Mouse (Mus musculus) midbrain, embryonic 10.5 days (tissue): ENCODE measurements around the gene Agbl4. TPM values are rescaled to one million over a fixed set of nuclear protein-coding genes. Genes with fewer than 3 reads are reported as not detected.

Experiments used
- DNase-seq: peaks from one replicate; pipeline ENCODE4 v3.0.0-alpha.2; 2017; ENCODE audit warnings: low spot score
- H3K27ac ChIP-seq: fragments of 300-500 bp; sonication (generic); replicated peaks from 2 replicates; pipeline ENCODE4 v1.5.1; 2016; ENCODE audit warnings: mild to moderate bottlenecking
- H3K27me3 ChIP-seq: fragments of 300-500 bp; sonication (generic); 2 replicates; pipeline ENCODE4 v1.6.1; 2016; ENCODE audit warnings: low read depth, mild to moderate bottlenecking; ENCODE audit not compliant: poor library complexity, severe bottlenecking
- H3K36me3 ChIP-seq: fragments of 300-500 bp; sonication (generic); 2 replicates; pipeline ENCODE4 v1.6.1; 2016; ENCODE audit warnings: mild to moderate bottlenecking, moderate library complexity
- H3K4me1 ChIP-seq: fragments of 300-500 bp; sonication (generic); 2 replicates; pipeline ENCODE4 v1.6.1; 2016
- H3K4me3 ChIP-seq: fragments of 300-500 bp; sonication (generic); 2 replicates; pipeline ENCODE4 v1.5.1; 2016; ENCODE audit warnings: mild to moderate bottlenecking, moderate library complexity
- H3K9me3 ChIP-seq: fragments of 300-500 bp; sonication (generic); replicated peaks from 2 replicates; pipeline ENCODE4 v1.6.1; 2016; ENCODE audit warnings: mild to moderate bottlenecking
- WGBS: fragments of 180-500 bp; shearing (Covaris S2); methylation state at CpG from one replicate; pipeline ENCODE4 v1.1.7; 2016; 5-methylcytosine and 5-hydroxymethylcytosine counted together
- polyA plus RNA-seq: library from polyadenylated mRNA; unstranded; fragments of >200 nt; fragmentation: Nextera tagmentation; extraction: Ambion mirVana; gene quantifications from 2 replicates; pipeline ENCODE4 v1.2.1, GENCODE M21; 2016

Agbl4 gene
- 0.62 and 0.64 TPM in 2 replicates for polyA plus RNA-seq

DNA sequence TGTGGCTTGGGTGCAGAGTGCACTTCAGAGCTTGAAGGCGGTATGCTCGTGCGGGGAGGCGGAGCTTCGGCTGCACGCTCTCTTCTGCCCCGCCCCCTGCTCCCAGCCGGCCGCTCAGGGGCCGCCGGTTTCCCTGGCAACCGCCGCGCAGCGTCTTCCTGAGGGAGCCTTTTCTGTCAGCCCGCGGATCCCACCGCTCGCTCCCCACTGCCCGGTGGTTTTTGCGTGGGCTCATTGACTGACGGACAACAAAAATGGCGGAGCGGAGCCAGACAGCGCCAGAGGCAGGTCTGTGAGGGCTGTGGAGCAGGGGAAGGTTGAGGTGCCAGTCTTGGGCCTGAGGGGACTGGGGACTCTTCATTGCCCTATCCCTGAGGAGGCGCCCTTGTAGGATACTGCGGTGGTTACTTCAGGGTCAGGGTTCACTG is at the start of gene Agbl4:
Gene Agbl4 (plus strand): TSS at position 44 of the 428 bp plus-strand sequence.
- H3K36me3 ChIP-seq = no peaks in the 10 kb centered on the region
- H3K9me3 ChIP-seq = no peaks in the 10 kb centered on the region
- H3K4me3 ChIP-seq = peak within 1 kb of the TSS; percentile 66
- H3K27ac ChIP-seq = peak within 1 kb of the TSS; percentile 78
- H3K27me3 ChIP-seq = no peaks in the 10 kb centered on the region
- H3K4me1 ChIP-seq = peaks cover 13% of the 10 kb centered on the region
- DNase-seq = peak; percentile 88
- WGBS = under 1% methylated on average over 27 of the region's 27 CpGs

- H3K36me3 ChIP-seq = no peaks in the 10 kb centered on the region
- H3K4me1 ChIP-seq = peaks cover 22% of the 10 kb centered on the region
- no peak for DNase-seq
- no peaks in the 10 kb centered on the region for H3K9me3 ChIP-seq
- peak overlapping the region; percentile 81 for H3K4me3 ChIP-seq
- no peaks in the 10 kb centered on the region for H3K27me3 ChIP-seq
- 8% methylated on average over 6 of the region's 6 CpGs for WGBS
- H3K27ac ChIP-seq = peak overlapping the region; percentile 98
Measured at GRCm38 (mm10) chr4:110350856-110351177, 46.6 kb upstream of the Agbl4 start.

- DNase-seq = peak; percentile 92
- Histone ChIP-seq H3K27me3 (no peaks in the 10 kb centered on the region), H3K9me3 (no peaks in the 10 kb centered on the region), H3K4me3 (peak within 1 kb of the TSS; percentile 81), H3K4me1 (peaks cover 22% of the 10 kb centered on the region), H3K27ac (peak within 1 kb of the TSS; percentile 98), H3K36me3 (no peaks in the 10 kb centered on the region)
- WGBS = under 1% methylated on average over 71 of the region's 75 CpGs
Measured at GRCm38 (mm10) chr4:110351178-110352000, 46.1 kb upstream of the Agbl4 start, which contains the start of gene Elavl4. Gene Elavl4 (minus strand): TSS chr4:110351909.

- peak overlapping the region; percentile 98 for H3K27ac ChIP-seq
- peak overlapping the region; percentile 81 for H3K4me3 ChIP-seq
- H3K9me3 ChIP-seq = no peaks in the 10 kb centered on the region
- no peaks in the 10 kb centered on the region for H3K27me3 ChIP-seq
- DNase-seq = no peak
- 8% methylated on average over 5 of the region's 5 CpGs for WGBS
- no peaks in the 10 kb centered on the region for H3K36me3 ChIP-seq
- peaks cover 22% of the 10 kb centered on the region for H3K4me1 ChIP-seq
Measured at GRCm38 (mm10) chr4:110352001-110352369, 45.5 kb upstream of the Agbl4 start.

DNA sequence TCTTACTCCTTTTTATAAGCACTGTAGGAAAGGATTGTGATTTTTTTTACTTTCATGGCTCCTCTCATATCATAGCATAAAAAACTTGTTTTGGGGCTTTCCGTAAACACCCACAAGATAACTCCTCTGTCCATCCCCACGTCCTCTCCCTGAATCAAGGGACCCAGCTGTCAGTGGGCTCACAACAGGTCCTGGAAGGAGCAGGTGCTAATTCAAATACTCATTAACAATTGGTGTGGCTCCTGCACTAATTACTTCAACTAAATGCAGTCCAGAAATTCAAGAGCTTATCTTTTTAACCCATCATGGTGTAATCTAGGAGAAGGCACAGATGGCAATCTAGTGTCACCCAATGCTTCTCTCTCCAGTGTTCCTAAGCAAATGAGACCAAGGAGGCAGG is 36.9 kb upstream of the Agbl4 start:
- no peak overlapping the region for H3K27ac ChIP-seq

GRCm38 (mm10) chr4:110396221-110396620 is 1.2 kb upstream of the Agbl4 start:
- Histone ChIP-seq H3K9me3 (no peaks in the 10 kb centered on the region), H3K4me1 (peaks cover 13% of the 10 kb centered on the region), H3K27me3 (no peaks in the 10 kb centered on the region), H3K36me3 (no peaks in the 10 kb centered on the region), H3K27ac (no peak overlapping the region), H3K4me3 (no peak overlapping the region)
- no peak for DNase-seq
- WGBS = 83% methylated on average over 5 of the region's 5 CpGs

More for the DNA sequence above, 36.9 kb upstream of the Agbl4 start:
- no peaks in the 10 kb centered on the region for H3K4me1 ChIP-seq
- no peak for DNase-seq
- WGBS = 81% methylated on average over 2 of the region's 2 CpGs
- H3K36me3 ChIP-seq = no peaks in the 10 kb centered on the region
- no peaks in the 10 kb centered on the region for H3K27me3 ChIP-seq
- no peaks in the 10 kb centered on the region for H3K9me3 ChIP-seq
- H3K4me3 ChIP-seq = no peak overlapping the region

DNA sequence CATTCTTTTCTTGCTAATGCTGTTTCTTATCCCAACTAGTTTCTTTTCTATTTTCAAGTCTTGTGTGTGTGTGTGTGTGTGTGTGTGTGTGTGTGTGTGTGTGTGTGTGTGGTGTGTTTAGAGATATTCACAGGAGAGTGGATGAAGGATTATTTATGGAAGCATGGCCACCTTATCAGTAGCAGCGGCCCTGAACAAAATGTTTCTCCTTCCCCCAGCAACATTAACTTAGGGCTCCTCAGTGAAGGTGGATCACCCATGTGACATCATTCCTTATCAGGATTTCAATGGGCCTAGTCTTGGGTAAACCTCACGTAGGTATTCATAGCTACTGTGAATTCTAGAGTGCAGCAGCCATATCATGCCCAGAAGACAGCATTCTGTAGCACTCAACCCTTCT is 22.8 kb downstream of the Agbl4 start:
- no peaks in the 10 kb centered on the region for H3K4me1 ChIP-seq
- H3K27ac ChIP-seq = no peak overlapping the region
- H3K9me3 ChIP-seq = no peaks in the 10 kb centered on the region
- H3K4me3 ChIP-seq = no peak overlapping the region
- no peaks in the 10 kb centered on the region for H3K27me3 ChIP-seq
- no peak for DNase-seq
- WGBS = 88% methylated on average over 2 of the region's 2 CpGs
- no peaks in the 10 kb centered on the region for H3K36me3 ChIP-seq

GRCm38 (mm10) chr4:110427653-110428052 is 30.2 kb downstream of the Agbl4 start:
- Histone ChIP-seq H3K9me3 (no peaks in the 10 kb centered on the region), H3K36me3 (no peaks in the 10 kb centered on the region)
- no peak for DNase-seq

DNA sequence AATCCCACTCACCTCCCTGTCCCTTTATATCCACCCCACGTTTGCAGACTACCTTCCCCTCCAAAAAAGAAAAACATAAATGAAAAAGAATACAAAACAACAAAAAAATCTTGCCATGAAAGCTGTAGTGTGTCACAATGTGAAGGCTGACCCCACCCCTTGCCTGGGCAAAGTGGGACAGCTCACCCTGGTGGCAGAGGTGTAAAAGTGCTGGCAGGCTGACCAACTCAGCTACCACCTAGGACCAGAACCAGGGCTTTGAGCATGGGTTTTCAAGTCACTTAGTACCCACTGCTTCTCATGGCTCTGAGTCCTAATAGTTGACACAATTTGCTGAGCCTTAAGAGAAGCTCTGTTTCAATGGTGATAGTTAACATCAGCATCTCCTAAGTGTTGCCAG is 96.9 kb downstream of the Agbl4 start:
- Histone ChIP-seq H3K27ac (no peak overlapping the region), H3K4me1 (no peaks in the 10 kb centered on the region), H3K36me3 (no peaks in the 10 kb centered on the region), H3K4me3 (no peak overlapping the region), H3K27me3 (no peaks in the 10 kb centered on the region), H3K9me3 (no peaks in the 10 kb centered on the region)
- WGBS = 59% methylated on average over 1 of the region's 1 CpGs
- DNase-seq = peak; percentile 12

More at GRCm38 (mm10) chr4:110427653-110428052, 30.2 kb downstream of the Agbl4 start:
- H3K27ac ChIP-seq = no peak overlapping the region
- no peaks in the 10 kb centered on the region for H3K27me3 ChIP-seq
- no peaks in the 10 kb centered on the region for H3K4me1 ChIP-seq
- no peak overlapping the region for H3K4me3 ChIP-seq

DNA sequence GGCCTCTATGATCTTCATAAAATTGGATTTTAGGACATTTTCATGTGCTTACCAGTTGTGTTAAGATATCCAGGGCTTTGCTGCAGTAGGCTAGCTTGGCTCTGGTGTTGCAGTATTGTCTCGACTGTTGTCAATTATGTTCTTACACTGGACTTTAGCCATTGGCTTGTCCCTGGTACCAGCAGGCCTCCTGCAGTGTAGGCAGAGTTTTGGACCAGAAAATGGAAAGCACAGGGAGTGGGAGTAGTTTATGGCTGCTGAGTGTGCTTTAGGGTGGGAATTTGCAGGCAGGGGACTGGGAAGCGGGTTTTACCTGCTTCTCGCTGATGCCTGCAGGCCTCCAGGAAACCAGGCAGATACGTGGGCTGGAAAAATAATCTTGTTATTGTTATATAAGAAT is 132.3 kb downstream of the Agbl4 start:
- no peaks in the 10 kb centered on the region for H3K4me1 ChIP-seq
- 85% methylated on average over 4 of the region's 4 CpGs for WGBS

DNA sequence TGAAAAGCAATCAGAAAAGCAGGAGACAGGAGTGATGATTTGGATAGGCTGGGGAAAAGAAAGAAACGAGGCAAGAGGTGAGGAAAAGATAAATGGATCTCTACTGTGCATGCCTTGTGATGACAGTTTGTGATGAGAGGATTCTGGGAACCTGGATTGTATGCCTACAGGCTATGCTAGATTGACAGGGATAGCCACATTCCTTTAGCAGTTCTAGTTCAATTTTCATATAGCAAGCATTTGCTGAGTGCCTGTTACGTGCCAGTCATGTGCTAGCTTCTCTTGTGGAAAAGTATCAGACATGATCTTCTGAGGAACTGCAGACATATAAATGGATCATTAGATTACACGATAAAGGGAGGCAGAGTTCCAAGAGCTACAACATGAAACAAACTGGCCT is 151.8 kb downstream of the Agbl4 start:
- no peak for DNase-seq
- no peaks in the 10 kb centered on the region for H3K27me3 ChIP-seq
- H3K9me3 ChIP-seq = no peaks in the 10 kb centered on the region

More for the DNA sequence above, 132.3 kb downstream of the Agbl4 start:
- Histone ChIP-seq H3K9me3 (no peaks in the 10 kb centered on the region), H3K27me3 (no peaks in the 10 kb centered on the region), H3K4me3 (no peak overlapping the region), H3K36me3 (no peaks in the 10 kb centered on the region), H3K27ac (no peak overlapping the region)
- DNase-seq = no peak

DNA sequence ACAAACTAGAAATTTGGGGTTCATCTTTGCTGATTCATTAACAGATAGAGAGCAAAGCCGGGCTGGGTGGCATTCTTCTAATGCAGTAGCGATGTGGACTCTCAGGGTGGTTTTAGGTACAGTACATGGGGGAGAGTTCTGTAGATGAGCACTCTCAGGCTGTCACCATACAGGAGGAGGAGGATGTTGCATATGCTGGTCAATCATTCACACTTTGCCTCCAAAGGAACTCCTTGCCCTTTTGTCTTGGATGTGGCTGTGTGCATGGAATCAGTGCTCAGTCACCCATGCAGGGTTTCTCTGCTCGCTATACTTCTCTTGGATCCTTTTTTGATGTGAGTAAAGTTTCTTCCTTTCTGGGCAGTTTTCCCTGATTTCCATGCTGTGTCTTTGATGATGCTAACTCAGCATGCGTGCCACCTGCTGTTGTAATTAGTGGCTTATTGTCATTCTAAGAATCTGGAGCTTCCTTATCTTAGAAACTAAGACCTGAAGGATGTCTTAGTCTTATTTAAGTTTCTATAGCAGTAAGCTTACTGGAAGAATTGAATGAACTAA is 200.3 kb downstream of the Agbl4 start:
- Histone ChIP-seq H3K27me3 (no peaks in the 10 kb centered on the region), H3K36me3 (no peaks in the 10 kb centered on the region), H3K4me1 (no peaks in the 10 kb centered on the region), H3K27ac (no peak overlapping the region), H3K9me3 (no peaks in the 10 kb centered on the region), H3K4me3 (no peak overlapping the region)
- 37% methylated on average over 4 of the region's 4 CpGs for WGBS
- no peak for DNase-seq

More for the DNA sequence above, 151.8 kb downstream of the Agbl4 start:
- H3K36me3 ChIP-seq = no peaks in the 10 kb centered on the region
- H3K4me1 ChIP-seq = no peaks in the 10 kb centered on the region
- H3K27ac ChIP-seq = no peak overlapping the region
- 82% methylated on average over 3 of the region's 3 CpGs for WGBS
- H3K4me3 ChIP-seq = no peak overlapping the region

DNA sequence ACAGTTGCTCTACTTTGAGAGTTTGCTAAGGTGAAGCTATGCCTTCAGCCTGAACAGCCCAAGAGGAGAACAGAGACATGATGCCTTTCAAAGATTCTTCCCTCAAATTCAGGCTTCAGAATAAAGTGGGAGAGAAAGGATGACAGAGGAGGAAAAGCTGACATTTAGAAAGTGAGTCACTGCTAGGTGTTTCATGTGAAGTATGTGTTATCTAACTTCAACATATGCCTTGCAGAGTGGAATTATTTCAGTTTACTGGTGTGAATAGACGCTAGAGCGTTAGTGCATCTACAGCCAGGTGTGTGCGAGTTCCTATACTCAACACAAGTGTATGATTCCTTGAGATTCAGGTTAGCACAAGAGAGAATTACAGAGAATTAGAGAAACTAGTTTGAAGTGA is 244.0 kb downstream of the Agbl4 start:
- no peaks in the 10 kb centered on the region for H3K9me3 ChIP-seq
- no peak for DNase-seq
- no peaks in the 10 kb centered on the region for H3K27me3 ChIP-seq
- H3K36me3 ChIP-seq = no peaks in the 10 kb centered on the region
- 92% methylated on average over 3 of the region's 3 CpGs for WGBS
- H3K27ac ChIP-seq = no peak overlapping the region
- H3K4me3 ChIP-seq = no peak overlapping the region
- no peaks in the 10 kb centered on the region for H3K4me1 ChIP-seq
